Comparison of ENCODE assay signal across 8 mouse cellular contexts in genomic region chr9:61372510-61372975, GRCm38 (mm10). TPM values are rescaled to one million over a fixed set of nuclear protein-coding genes. Genes with fewer than 3 reads are reported as not detected.
DNase-seq lines count a peak whose midpoint lies in the region; ATAC-seq and TF ChIP-seq lines count a peak whose summit lies in the region.

No protein-coding gene starts in this region.

- peak overlapping the region; percentile 95 for H3K9ac ChIP-seq in heart, embryonic 13.5 days
- peak overlapping the region; percentile 86 for H3K9ac ChIP-seq in ES-E14 (ENCODE audit: insufficient read depth, low read depth, low read length, poor library complexity, severe bottlenecking)
- H3K9ac ChIP-seq in forebrain, embryonic 12.5 days = peak overlapping the region; percentile 98
- H3K9ac ChIP-seq in liver, embryonic 11.5 days (ENCODE audit: low read depth, low read length) = peak overlapping the region; percentile 82
- H3K9ac ChIP-seq in neural tube, embryonic 14.5 days (replicated peaks; ENCODE audit: low read depth, low read length) = peak overlapping the region; percentile 98

- H3K36me3 ChIP-seq in heart, embryonic 13.5 days = peaks cover 17% of the 10 kb centered on the region
- H3K36me3 ChIP-seq in ES-E14 (ENCODE audit: control insufficient read depth, insufficient read depth, low read length, poor library complexity, severe bottlenecking) = peaks cover 11% of the 10 kb centered on the region
- peaks cover 10% of the 10 kb centered on the region; the same call in 1 of the 2 replicates for H3K36me3 ChIP-seq in forebrain, embryonic 12.5 days (replicated peaks)
- 0 out of 2 replicates have a peak, but pooled peaks cover 2% of the 10 kb centered on the region for H3K36me3 ChIP-seq in liver, embryonic 11.5 days (ENCODE audit: control insufficient read depth, insufficient read depth, low read length)
- H3K36me3 ChIP-seq in neural tube, embryonic 14.5 days (ENCODE audit: control insufficient read depth, insufficient read depth, low read length) = no peaks in the 10 kb centered on the region

- H3K4me1 ChIP-seq in heart, embryonic 13.5 days = peaks cover 87% of the 10 kb centered on the region
- H3K4me1 ChIP-seq in ES-E14 (ENCODE audit: control insufficient read depth in 2 of 2, insufficient read depth in 2 of 2, low read length in 2 of 2, poor library complexity in 1 of 2) = peaks cover 5 to 29% of the 10 kb centered on the region in 2 experiments
- peaks cover 66% of the 10 kb centered on the region for H3K4me1 ChIP-seq in forebrain, embryonic 12.5 days
- H3K4me1 ChIP-seq in liver, embryonic 11.5 days (replicated peaks; ENCODE audit: control insufficient read depth, insufficient read depth, low read length) = peaks cover 61% of the 10 kb centered on the region
- H3K4me1 ChIP-seq in neural tube, embryonic 14.5 days (ENCODE audit: control insufficient read depth, insufficient read depth, low read length) = peaks cover 62% of the 10 kb centered on the region

- no peaks in the 10 kb centered on the region for H3K9me3 ChIP-seq in heart, embryonic 13.5 days
- H3K9me3 ChIP-seq in ES-E14 (ENCODE audit: control insufficient read depth, insufficient read depth, low read depth, low read length) = no peaks in the 10 kb centered on the region
- H3K9me3 ChIP-seq in forebrain, embryonic 12.5 days = no peaks in the 10 kb centered on the region
- H3K9me3 ChIP-seq in liver, embryonic 11.5 days (ENCODE audit: control insufficient read depth, low read length) = no peaks in the 10 kb centered on the region
- H3K9me3 ChIP-seq in neural tube, embryonic 14.5 days (ENCODE audit: control insufficient read depth, low read length) = no peaks in the 10 kb centered on the region

- in situ Hi-C loops in ES-E14 (cut with MboI; ENCODE audit: low sequenced_read_pairs in 2 of 2, unreplicated experiment in 2 of 2) = no loop called here

- peak overlapping the region; percentile 81 for H3K4me3 ChIP-seq in heart, embryonic 13.5 days
- H3K4me3 ChIP-seq in ES-E14 (ENCODE audit: insufficient read depth in 1 of 2, low read depth in 1 of 2, low read length in 2 of 2, poor library complexity in 1 of 2, severe bottlenecking in 1 of 2) = peak overlapping the region; percentile 88 to 89
- peak overlapping the region; percentile 92 for H3K4me3 ChIP-seq in forebrain, embryonic 12.5 days (replicated peaks)
- H3K4me3 ChIP-seq in liver, embryonic 11.5 days (ENCODE audit: low read depth, low read length) = peak overlapping the region; percentile 84
- H3K4me3 ChIP-seq in neural tube, embryonic 14.5 days (ENCODE audit: low read depth, low read length) = peak overlapping the region; percentile 95

- peak overlapping the region; percentile 87 for H3K27ac ChIP-seq in heart, embryonic 13.5 days (replicated peaks)
- no peak overlapping the region; the same call in 1 of the 2 replicates for H3K27ac ChIP-seq in ES-E14 (ENCODE audit: insufficient read depth, low read depth, low read length, poor library complexity, severe bottlenecking)
- peak overlapping the region; percentile 91 for H3K27ac ChIP-seq in forebrain, embryonic 12.5 days
- H3K27ac ChIP-seq in liver, embryonic 11.5 days (ENCODE audit: low read depth, low read length) = peak overlapping the region; percentile 79
- peak overlapping the region; percentile 92 for H3K27ac ChIP-seq in neural tube, embryonic 14.5 days (ENCODE audit: low read depth, low read length)

- no peak for DNase-seq in heart, postnatal 36 days
- DNase-seq in ES-E14 (ENCODE audit: low read depth, low spot score) = no peak
- DNase-seq in liver, embryonic 11.5 days (ENCODE audit: low spot score) = no peak
- DNase-seq in left cerebral cortex, postnatal 25 days (ENCODE audit: low spot score in 2 of 2) = no peak
- no peak for DNase-seq in MN1 (ENCODE audit: low spot score)

- intact Hi-C loops in heart, postnatal 36 days (cut with DNase I) = loop anchor here (2.0 to 5.0 kb wide), 4 partner anchors 158 to 340 kb away; no protein-coding TSS in a partner anchor
- intact Hi-C loops in left cerebral cortex, postnatal 25 days (cut with DNase I) = loop anchor here (2.0 to 5.0 kb wide), 6 partner anchors 184 to 525 kb away; no protein-coding TSS in a partner anchor

- peak overlapping the region; percentile 96 for H3K4me2 ChIP-seq in heart, embryonic 13.5 days
- H3K4me2 ChIP-seq in forebrain, embryonic 12.5 days = peak overlapping the region; percentile 72
- H3K4me2 ChIP-seq in liver, embryonic 11.5 days = peak overlapping the region; percentile 95
- peak overlapping the region; percentile 97 for H3K4me2 ChIP-seq in neural tube, embryonic 14.5 days (ENCODE audit: low read depth, low read length)

- WGBS in heart, embryonic 13.5 days = under 1% methylated on average over 42 of the region's 42 CpGs
- WGBS in forebrain, embryonic 12.5 days = under 1% methylated on average over 40 of the region's 42 CpGs
- WGBS in liver, embryonic 11.5 days = under 1% methylated on average over 42 of the region's 42 CpGs
- under 1% methylated on average over 35 of the region's 42 CpGs for WGBS in neural tube, embryonic 14.5 days

- peaks cover 49% of the 10 kb centered on the region for H3K27me3 ChIP-seq in heart, embryonic 13.5 days (replicated peaks)
- H3K27me3 ChIP-seq in forebrain, embryonic 12.5 days = peaks cover 5% of the 10 kb centered on the region
- peaks cover 25% of the 10 kb centered on the region for H3K27me3 ChIP-seq in liver, embryonic 11.5 days (replicated peaks; ENCODE audit: control insufficient read depth, insufficient read depth, low read length)
- H3K27me3 ChIP-seq in neural tube, embryonic 14.5 days (ENCODE audit: control insufficient read depth, insufficient read depth, low read length) = no peaks in the 10 kb centered on the region

- ATAC-seq in heart, embryonic 13.5 days (ENCODE audit: extremely low read depth, insufficient number of reproducible peaks, low FRiP score, low TSS enrichment) = no peak
- ATAC-seq in forebrain, embryonic 12.5 days (ENCODE audit: low FRiP score) = peak; percentile 21
- ATAC-seq in liver, embryonic 11.5 days (replicated peaks; ENCODE audit: low FRiP score) = peak; percentile 32
- peak; percentile 4; the same call in 1 of the 2 replicates for ATAC-seq in neural tube, embryonic 14.5 days (ENCODE audit: low read depth)

TF ChIP-seq in ES-E14, 5 proteins besides CTCF, POLR2A, EP300 and RAD21:
- TF ChIP-seq ZNF384 (IDR thresholded peaks at IDR 0.05; ENCODE audit: low read depth, low read length) (no peak), HCFC1 (IDR thresholded peaks at IDR 0.05; ENCODE audit: borderline replicate concordance, insufficient read depth, low read length) (no peak), CHD2 (IDR thresholded peaks at IDR 0.05; ENCODE audit: low read depth, low read length) (no peak), ZC3H11A (IDR thresholded peaks at IDR 0.05; ENCODE audit: borderline replicate concordance, low read depth, low read length) (no peak), MAFK (IDR thresholded peaks at IDR 0.05; ENCODE audit: insufficient read depth, low read depth, low read length) (no peak)
TF ChIP-seq in ES-E14: peak in this region for 0.

RNA-seq across cellular contexts. Expression of gene Tle3, which starts 0.4 kb away (rescaled TPM):
- polyA plus RNA-seq in heart, embryonic 13.5 days (2015; fragmentation: Nextera tagmentation; extraction: Ambion mirVana) = 7.3 and 9.1 TPM in 2 replicates
- total RNA-seq in heart, postnatal 36 days (2021) = 10 to 100 TPM; 16.8 to 16.9 TPM
- total RNA-seq in ES-E14 (2012; rRNA removed) = 51.0 and 57.0 TPM in 2 replicates
- 55.6 and 56.2 TPM in 2 replicates for polyA plus RNA-seq in forebrain, embryonic 12.5 days (2016; fragmentation: Nextera tagmentation; extraction: Ambion mirVana)
- 15.0 and 15.8 TPM in 2 replicates for polyA plus RNA-seq in liver, embryonic 11.5 days (2014; fragmentation: Nextera tagmentation; extraction: Ambion mirVana)
- 18.7 and 22.5 TPM in 2 replicates for polyA plus RNA-seq in neural tube, embryonic 14.5 days (2014; fragmentation: Nextera tagmentation; extraction: Ambion mirVana)
- 10 to 100 TPM; 67.9 to 79.5 TPM for total RNA-seq in left cerebral cortex, postnatal 25 days (2021)
